Mouse (Mus musculus): ENCODE measurements around the gene Slc4a4.

GRCm38 (mm10) chr5:88929392-88930094, 42.9 kb downstream of the Slc4a4 start:
- TF ChIP-seq EP300 (IDR thresholded peaks at IDR 0.05; ENCODE audit: low read depth) (peak; percentile 69), CTCF (IDR thresholded peaks at IDR 0.05; ENCODE audit: low read depth) (peak; percentile 49)
